Mouse (Mus musculus) stomach, postnatal 0 days (tissue): ENCODE data around the gene Hspb3.

Source experiments
- CTCF ChIP-seq: IDR thresholded peaks from 2 replicates; pipeline ENCODE4 v1.5.1; 2016; ENCODE audit warnings: antibody characterized with exemption, low read depth, mild to moderate bottlenecking, moderate library complexity
- EP300 ChIP-seq: optimal IDR thresholded peaks from 2 replicates; pipeline ENCODE3; 2016; ENCODE audit warnings: antibody characterized with exemption

DNA sequence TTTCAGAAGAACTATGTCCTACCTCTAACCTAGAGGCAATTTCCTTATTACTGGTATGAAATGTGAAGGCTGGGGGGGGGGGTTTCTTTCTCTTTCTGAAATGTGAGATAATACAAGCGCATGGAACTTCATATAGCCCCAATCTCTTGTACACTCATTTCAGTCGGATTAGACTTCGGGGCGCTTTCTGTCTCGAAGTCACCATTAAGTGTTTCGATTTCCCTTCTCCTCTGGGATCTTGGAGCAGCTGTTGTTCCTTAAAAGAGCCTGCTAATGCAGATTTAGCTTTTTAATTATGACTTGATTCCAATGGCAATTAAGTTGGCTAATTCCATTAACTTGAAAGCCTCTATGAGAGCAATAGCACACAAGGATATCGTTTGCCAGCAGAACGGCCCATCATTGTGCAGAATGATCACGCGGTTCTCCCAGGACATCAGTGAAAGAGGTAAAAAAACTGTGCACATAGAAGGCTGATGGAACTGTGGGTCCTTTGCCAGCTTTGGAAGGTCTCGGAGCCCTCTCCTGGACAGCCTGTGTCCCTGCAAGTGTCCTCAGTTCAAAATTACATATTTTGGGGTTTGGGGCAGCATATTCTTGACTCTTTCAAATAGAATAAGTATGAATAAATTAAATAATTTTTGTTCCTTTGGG, 22.4 kb downstream of the Hspb3 start:
- TF ChIP-seq EP300, result no peak
- TF ChIP-seq CTCF, result peak; percentile 65
